Mouse (Mus musculus): ENCODE data around the gene Aldh18a1. TPM values are rescaled to one million over a fixed set of nuclear protein-coding genes. Genes with fewer than 3 reads are reported as not detected.

Gene Aldh18a1
- total and polyA plus RNA-seq, 3 experiments: 101 to 193 (median 120) TPM

- Histone ChIP-seq H3K27ac (ENCODE audit: insufficient read depth, low read depth) (no peak overlapping the region), H3K79me2 (replicated peaks; ENCODE audit: control insufficient read depth, extremely low read depth, insufficient read depth, poor library complexity, severe bottlenecking) (no peaks in the 10 kb centered on the region), H3K9ac (ENCODE audit: insufficient read depth, low read depth) (no peak overlapping the region; the same call in 1 of the 2 replicates), H3K27me3 (replicated peaks) (no peaks in the 10 kb centered on the region), H3K9me3 (replicated peaks; ENCODE audit: low read length) (peaks cover 2% of the 10 kb centered on the region), H3K4me3 (replicated peaks in 1 of 3; ENCODE audit: low read depth in 2 of 3, low read length in 2 of 3, poor library complexity in 1 of 3) (no peak overlapping the region), H3K4me2 (ENCODE audit: insufficient read depth, low read depth, poor library complexity, severe bottlenecking) (peak overlapping the region; percentile 98), H3K36me3 (replicated peaks in 1 of 2; ENCODE audit: control insufficient read depth in 1 of 2, insufficient read depth in 1 of 2, low read length in 1 of 2) (no peaks in the 10 kb centered on the region), H3K4me1 (ENCODE audit: control insufficient read depth in 1 of 2, insufficient read depth in 2 of 2) (peaks cover 8 to 26% of the 10 kb centered on the region in 2 experiments; a peak in 3 of 4 replicates)
- TF ChIP-seq CHD2 (IDR thresholded peaks at IDR 0.05; ENCODE audit: low read length): 0 out of 2 replicates have a peak, but pooled peaks have one; percentile 14
- no peak for TF ChIP-seq E2F4 (IDR thresholded peaks at IDR 0.05; ENCODE audit: insufficient replicate concordance, low read depth, low read length)
- no peak for TF ChIP-seq HCFC1 (IDR thresholded peaks at IDR 0.05; ENCODE audit: low read depth, low read length)
- in situ Hi-C loops (cut with MboI; ENCODE audit: low pct_ligation_motif_present, low pct_unique_long_range_greater_than_20kb, low sequenced_read_pairs): no loop called here
- no peak for DNase-seq (ENCODE audit: extremely low read depth)
- dilution Hi-C loops (cut with MboI; ENCODE audit: extremely low pct_ligation_motif_present, extremely low pct_unique_long_range_greater_than_20kb, low sequenced_read_pairs): no loop called here
Measured at GRCm38 (mm10) chr19:40511679-40512309, 76.5 kb downstream of the Aldh18a1 start.

GRCm38 (mm10) chr19:40511100-40511439 is 77.2 kb downstream of the Aldh18a1 start:
- no peaks in the 10 kb centered on the region for H3K36me3 ChIP-seq (replicated peaks in 1 of 2; ENCODE audit: control insufficient read depth in 1 of 2, insufficient read depth in 1 of 2, low read length in 1 of 2)
- no peak for DNase-seq (ENCODE audit: extremely low read depth)
- peaks cover 8 to 26% of the 10 kb centered on the region in 2 experiments; a peak in 3 of 4 replicates for H3K4me1 ChIP-seq (ENCODE audit: control insufficient read depth in 1 of 2, insufficient read depth in 2 of 2)
- no peak overlapping the region for H3K4me3 ChIP-seq (replicated peaks in 1 of 3; ENCODE audit: low read depth in 2 of 3, low read length in 2 of 3, poor library complexity in 1 of 3)
- dilution Hi-C loops (cut with MboI; ENCODE audit: extremely low pct_ligation_motif_present, extremely low pct_unique_long_range_greater_than_20kb, low sequenced_read_pairs): no loop called here
- H3K27me3 ChIP-seq (replicated peaks): no peaks in the 10 kb centered on the region
- TF ChIP-seq BHLHE40 (IDR thresholded peaks at IDR 0.05; ENCODE audit: low read depth, low read length) (no peak), POLR2AphosphoS2 (IDR thresholded peaks at IDR 0.05; ENCODE audit: low read depth, low read length) (no peak), KAT2A (IDR thresholded peaks at IDR 0.05; ENCODE audit: insufficient replicate concordance, low read length) (no peak), CHD1 (IDR thresholded peaks at IDR 0.05; ENCODE audit: low read depth, low read length) (no peak), ETS1 (conservative IDR thresholded peaks at IDR 0.05; ENCODE audit: low read depth, low read length) (no peak), CTCF (conservative IDR thresholded peaks at IDR 0.05 in 1 of 2, IDR thresholded peaks at IDR 0.05 in 1 of 2; ENCODE audit: low read depth in 2 of 2, low read length in 2 of 2) (no peak), IRF4 (IDR thresholded peaks at IDR 0.05; ENCODE audit: low read depth, low read length) (no peak), RAD21 (IDR thresholded peaks at IDR 0.05; ENCODE audit: low read depth, low read length) (no peak), TBP (conservative IDR thresholded peaks at IDR 0.05; ENCODE audit: low read depth, low read length) (no peak), ZC3H11A (IDR thresholded peaks at IDR 0.05; ENCODE audit: low read depth, low read length) (no peak), USF1 (IDR thresholded peaks at IDR 0.05; ENCODE audit: low read depth, low read length) (no peak), SIN3A (IDR thresholded peaks at IDR 0.05; ENCODE audit: low read length) (no peak), JUN (IDR thresholded peaks at IDR 0.05; ENCODE audit: insufficient read depth, low read depth, low read length) (no peak), GABPA (IDR thresholded peaks at IDR 0.05; ENCODE audit: insufficient replicate concordance, low read depth, low read length) (no peak), ZKSCAN1 (IDR thresholded peaks at IDR 0.05; ENCODE audit: borderline replicate concordance, low read depth, low read length) (no peak), MAZ (IDR thresholded peaks at IDR 0.05; ENCODE audit: low read depth, low read length) (no peak), MAX (IDR thresholded peaks at IDR 0.05; ENCODE audit: low read length) (no peak)
- H3K9ac ChIP-seq (ENCODE audit: insufficient read depth, low read depth): no peak overlapping the region
- H3K27ac ChIP-seq (ENCODE audit: insufficient read depth, low read depth): no peak overlapping the region
- no peaks in the 10 kb centered on the region for H3K79me2 ChIP-seq (replicated peaks; ENCODE audit: control insufficient read depth, extremely low read depth, insufficient read depth, poor library complexity, severe bottlenecking)
- no peak overlapping the region for H3K4me2 ChIP-seq (ENCODE audit: insufficient read depth, low read depth, poor library complexity, severe bottlenecking)
- in situ Hi-C loops (cut with MboI; ENCODE audit: low pct_ligation_motif_present, low pct_unique_long_range_greater_than_20kb, low sequenced_read_pairs): no loop called here
- peaks cover 2% of the 10 kb centered on the region for H3K9me3 ChIP-seq (replicated peaks; ENCODE audit: low read length)

Data from CH12.LX (cell line).